Mouse (Mus musculus): Measurements from ENCODE around the gene Tbc1d12. TPM values are rescaled to one million over a fixed set of nuclear protein-coding genes. Genes with fewer than 3 reads are reported as not detected.

Gene Tbc1d12
- polyA plus RNA-seq, 1 experiment: 12.1 TPM

DNA sequence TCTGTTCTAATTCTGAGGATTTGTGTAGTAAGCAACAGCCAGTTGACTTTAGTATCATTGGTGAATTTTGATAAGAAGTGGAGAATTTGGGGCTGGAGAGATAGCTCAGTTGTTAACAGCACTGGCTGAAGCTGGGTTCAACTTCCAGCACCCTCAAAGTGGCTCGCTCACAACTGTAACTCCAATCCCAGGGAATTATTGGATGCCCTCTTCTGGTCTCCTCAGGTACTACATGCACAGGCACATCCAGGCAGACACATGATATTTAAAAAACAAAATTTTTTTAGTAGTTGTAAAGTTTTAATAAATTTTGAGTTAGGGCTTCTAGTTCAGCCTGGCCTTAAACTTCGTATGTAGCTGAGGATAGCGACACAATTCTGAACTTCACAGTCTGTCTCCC, 79.3 kb downstream of the Tbc1d12 start:
- TF ChIP-seq POLR2A (IDR thresholded peaks at IDR 0.05; ENCODE audit: borderline replicate concordance, extremely low read depth, insufficient read depth, insufficient read length, poor library complexity, severe bottlenecking) (no peak), CTCF (IDR thresholded peaks at IDR 0.05; ENCODE audit: borderline replicate concordance, extremely low read depth, insufficient read depth, insufficient read length) (peak; percentile 64; the same call in 1 of the 2 replicates)
- DNase-seq (ENCODE audit: low read depth): peak; percentile 58

- DNase-seq (ENCODE audit: low read depth): no peak
- TF ChIP-seq CTCF (IDR thresholded peaks at IDR 0.05; ENCODE audit: borderline replicate concordance, extremely low read depth, insufficient read depth, insufficient read length) (no peak), POLR2A (IDR thresholded peaks at IDR 0.05; ENCODE audit: borderline replicate concordance, extremely low read depth, insufficient read depth, insufficient read length, poor library complexity, severe bottlenecking) (no peak)
Measured at GRCm38 (mm10) chr19:38928481-38929158, 92.2 kb downstream of the Tbc1d12 start.

DNA sequence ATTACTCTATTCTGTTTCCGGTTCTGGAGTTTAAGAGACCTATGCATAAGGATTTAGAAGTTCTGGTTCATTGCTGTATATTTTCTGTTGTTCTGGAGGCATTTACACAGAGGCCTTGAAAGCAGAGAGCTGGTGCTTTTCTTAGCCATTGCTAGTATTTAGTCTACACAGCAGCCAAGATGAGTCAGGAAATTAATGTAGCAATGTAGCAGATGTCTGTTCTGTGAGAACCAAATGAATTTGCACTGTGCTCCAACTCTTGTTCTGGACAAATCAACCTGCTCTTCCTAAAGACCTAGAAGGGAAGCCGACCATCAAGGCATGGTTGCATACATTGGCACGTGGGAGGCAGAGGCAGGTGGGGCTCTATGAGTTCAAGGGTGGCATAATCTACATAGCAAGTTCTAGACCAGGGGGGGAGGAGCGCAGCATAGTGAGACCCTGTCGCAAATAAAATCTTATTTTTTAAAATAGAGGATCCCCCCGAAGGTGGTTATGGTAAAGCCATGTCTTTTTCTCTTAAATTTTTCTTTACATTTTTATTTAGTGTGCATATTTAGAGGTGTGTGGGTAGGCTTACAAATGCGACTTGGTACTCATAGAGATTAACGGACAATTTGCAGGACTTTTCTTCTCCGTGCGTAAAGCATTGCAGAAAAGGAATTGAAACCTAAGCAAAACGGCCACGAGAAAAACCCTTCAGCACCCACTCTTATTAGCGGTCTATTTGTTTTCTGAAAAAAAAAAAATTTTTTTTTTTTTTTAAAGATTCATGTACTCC, 93.3 kb downstream of the Tbc1d12 start:
- TF ChIP-seq POLR2A (IDR thresholded peaks at IDR 0.05; ENCODE audit: borderline replicate concordance, extremely low read depth, insufficient read depth, insufficient read length, poor library complexity, severe bottlenecking) (no peak), CTCF (IDR thresholded peaks at IDR 0.05; ENCODE audit: borderline replicate concordance, extremely low read depth, insufficient read depth, insufficient read length) (no peak)
- peak; percentile 0 for DNase-seq (ENCODE audit: low read depth)

GRCm38 (mm10) chr19:38930252-38930787, 93.9 kb downstream of the Tbc1d12 start:
- TF ChIP-seq POLR2A (IDR thresholded peaks at IDR 0.05; ENCODE audit: borderline replicate concordance, extremely low read depth, insufficient read depth, insufficient read length, poor library complexity, severe bottlenecking) (no peak), CTCF (IDR thresholded peaks at IDR 0.05; ENCODE audit: borderline replicate concordance, extremely low read depth, insufficient read depth, insufficient read length) (no peak)
- no peak for DNase-seq (ENCODE audit: low read depth)

- DNase-seq (ENCODE audit: low read depth): peak; percentile 94
- no peak for TF ChIP-seq CTCF (IDR thresholded peaks at IDR 0.05; ENCODE audit: borderline replicate concordance, extremely low read depth, insufficient read depth, insufficient read length)
- TF ChIP-seq POLR2A (IDR thresholded peaks at IDR 0.05; ENCODE audit: borderline replicate concordance, extremely low read depth, insufficient read depth, insufficient read length, poor library complexity, severe bottlenecking): 0 out of 2 replicates have a peak, but pooled peaks have one; percentile 9
Measured at GRCm38 (mm10) chr19:38930788-38931565, 94.6 kb downstream of the Tbc1d12 start, which contains the start of gene Hells. TSS of gene Hells (plus strand) at chr19:38930915.

DNA sequence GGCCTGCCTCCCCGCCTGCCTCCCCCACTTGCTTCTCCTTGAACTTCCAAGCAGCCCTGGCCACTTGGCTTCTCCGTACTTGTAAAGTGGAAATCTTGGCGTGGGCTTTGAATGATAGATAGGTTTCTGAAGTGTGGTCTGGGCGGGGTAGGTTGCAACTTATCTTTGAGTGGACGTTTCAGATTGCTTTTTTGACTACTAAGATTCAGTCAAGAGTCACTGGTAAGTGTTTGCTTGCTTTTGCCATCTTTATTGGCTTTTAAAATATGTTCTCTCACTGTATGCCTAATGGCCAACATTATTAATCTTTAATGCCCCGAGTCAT, 95.1 kb downstream of the Tbc1d12 start:
- DNase-seq (ENCODE audit: low read depth): no peak
- TF ChIP-seq POLR2A (IDR thresholded peaks at IDR 0.05; ENCODE audit: borderline replicate concordance, extremely low read depth, insufficient read depth, insufficient read length, poor library complexity, severe bottlenecking): no peak
- TF ChIP-seq CTCF (IDR thresholded peaks at IDR 0.05; ENCODE audit: borderline replicate concordance, extremely low read depth, insufficient read depth, insufficient read length): no peak

GRCm38 (mm10) chr19:38944590-38945307, 108.4 kb downstream of the Tbc1d12 start:
- no peak for TF ChIP-seq CTCF (IDR thresholded peaks at IDR 0.05; ENCODE audit: borderline replicate concordance, extremely low read depth, insufficient read depth, insufficient read length)
- TF ChIP-seq POLR2A (IDR thresholded peaks at IDR 0.05; ENCODE audit: borderline replicate concordance, extremely low read depth, insufficient read depth, insufficient read length, poor library complexity, severe bottlenecking): no peak
- DNase-seq (ENCODE audit: low read depth): no peak

Other genes starting within 250 kb of the Tbc1d12 start
- 11.3 and 13.1 TPM in 2 replicates for gene Noc3l, start 17.3 kb upstream of the Tbc1d12 start, polyA plus RNA-seq (2012; rRNA removed)
- 11.2 and 18.0 TPM in 2 replicates for gene Hells, start 94.3 kb downstream of the Tbc1d12 start, polyA plus RNA-seq (2012; rRNA removed)
- gene Cyp2c55, start 170.4 kb downstream of the Tbc1d12 start, polyA plus RNA-seq (2012; rRNA removed): 0.08 and 0.14 TPM in 2 replicates
- 0.12 TPM in 1 of 2 replicates, not detected in the other for gene Cyp2c65, start 224.4 kb downstream of the Tbc1d12 start, polyA plus RNA-seq (2012; rRNA removed)

All from brain, embryonic 14.5 days (tissue).